Mouse (Mus musculus): ENCODE data around the gene Dxo.

Dxo gene

DNA sequence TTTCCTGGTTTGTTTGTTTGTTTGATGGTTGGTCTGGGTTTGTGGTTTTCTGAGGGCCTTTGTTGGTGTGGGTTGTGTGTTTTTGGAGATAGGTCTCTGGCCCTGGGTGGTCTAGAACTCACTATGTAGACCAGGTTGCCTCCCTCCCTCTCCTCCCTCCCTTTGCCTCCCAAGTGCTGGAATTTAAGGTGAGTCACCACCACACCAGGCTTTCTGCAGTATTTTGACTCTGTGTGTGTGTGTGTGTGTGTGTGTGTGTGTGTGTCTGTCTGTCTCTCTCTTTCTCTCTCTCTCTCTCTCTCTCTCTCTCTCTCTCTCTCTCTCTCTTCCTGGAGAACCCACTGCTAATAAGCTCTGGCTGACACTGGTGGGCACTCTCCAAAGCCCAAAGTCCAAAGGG is 44.3 kb downstream of the Dxo start:
- no peak for DNase-seq (ENCODE audit: extremely low read depth, low read depth)

DNA sequence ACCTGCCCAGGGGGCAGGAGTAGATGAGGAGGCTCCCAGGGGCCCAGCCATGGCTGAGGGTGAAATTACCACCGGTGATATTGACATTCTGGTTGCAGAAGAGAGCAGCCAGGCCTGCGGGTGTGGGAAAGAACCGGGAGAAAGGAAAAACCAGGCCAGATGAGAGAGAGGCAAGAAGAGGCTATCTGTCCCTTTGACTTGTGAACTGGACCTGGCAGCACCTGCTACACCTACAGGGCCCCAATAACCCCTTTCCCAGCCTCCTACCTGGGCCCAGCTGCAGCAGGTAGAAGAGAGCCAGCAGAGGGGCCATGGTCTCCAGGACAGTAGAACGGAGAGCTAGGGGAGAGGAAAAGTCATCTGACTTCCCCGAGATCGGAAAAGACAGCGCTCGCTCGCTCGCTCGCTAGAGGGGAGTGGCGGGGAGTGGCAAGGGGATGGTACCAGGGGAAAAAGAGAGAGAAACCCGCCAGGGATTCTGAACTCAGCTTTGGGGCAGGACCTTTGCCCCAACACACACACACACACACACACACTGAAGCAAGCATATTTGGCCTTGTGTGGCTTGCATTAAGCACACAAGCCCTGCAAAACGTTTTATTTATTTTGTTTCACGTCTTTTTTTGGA is 45.0 kb downstream of the Dxo start, which contains the start of gene Gm20547:
Gm20547 (minus strand) TSS at position 360 of the 628 bp plus-strand sequence.
- DNase-seq (ENCODE audit: extremely low read depth, low read depth): no peak

DNA sequence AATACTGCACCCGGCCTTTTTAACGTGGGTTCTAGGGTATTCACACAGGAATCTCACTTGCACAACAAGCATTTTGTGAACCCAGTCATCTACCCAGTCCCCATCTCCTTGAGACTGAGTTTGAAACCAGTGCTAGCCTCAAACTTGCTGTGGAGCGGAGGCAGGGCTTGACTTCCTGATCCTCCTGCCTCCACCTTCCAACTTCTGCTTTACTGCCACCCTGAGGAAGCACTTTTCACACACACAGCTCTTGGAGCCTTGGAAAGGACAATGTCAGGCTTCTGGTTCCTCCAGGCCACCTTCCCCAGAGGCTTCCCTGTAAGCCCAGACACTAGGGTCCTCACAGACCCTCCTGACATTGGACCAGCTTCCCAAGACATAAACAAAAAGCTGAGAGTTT is 46.5 kb downstream of the Dxo start:
- DNase-seq (ENCODE audit: extremely low read depth, low read depth): no peak

DNA sequence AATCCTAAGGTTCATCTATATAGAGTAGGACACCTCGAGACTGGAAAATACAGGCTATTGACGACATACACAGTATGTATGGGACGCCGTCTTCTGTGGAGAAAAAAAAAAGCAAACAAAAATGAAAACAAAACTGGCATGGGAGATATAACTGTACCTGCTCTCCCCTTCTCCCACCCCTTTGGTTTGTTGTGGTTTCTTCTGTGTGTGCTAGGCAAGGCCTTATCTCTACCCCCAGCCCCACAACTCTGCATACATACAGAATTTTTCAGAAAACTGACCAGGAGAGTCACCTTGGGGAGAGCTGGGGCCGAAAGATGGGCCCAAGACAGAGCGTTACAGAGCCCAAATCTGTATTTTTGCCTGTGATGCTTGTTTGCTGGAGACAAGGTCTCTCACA is 47.9 kb downstream of the Dxo start:
- DNase-seq (ENCODE audit: extremely low read depth, low read depth): no peak

DNA sequence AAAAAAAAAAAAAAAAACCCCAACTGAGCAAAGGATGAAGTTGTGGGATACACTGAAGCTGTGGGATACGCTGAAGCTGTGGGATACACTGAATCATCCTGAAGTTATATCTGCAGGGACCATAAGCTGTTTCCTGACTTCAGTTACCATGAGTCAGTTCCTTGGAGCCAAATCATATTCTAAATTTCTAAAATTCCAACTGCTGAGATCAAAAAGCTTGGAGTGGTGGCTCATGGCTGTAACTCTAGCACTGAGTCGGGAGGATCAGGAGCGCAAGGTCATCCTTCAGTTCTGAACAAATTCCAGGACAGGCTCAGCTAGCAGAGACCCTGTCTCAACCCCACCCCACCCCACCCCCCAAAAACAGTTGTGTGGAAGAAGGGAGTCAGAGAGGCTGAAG is 48.8 kb downstream of the Dxo start:
- DNase-seq (ENCODE audit: extremely low read depth, low read depth): no peak

DNA sequence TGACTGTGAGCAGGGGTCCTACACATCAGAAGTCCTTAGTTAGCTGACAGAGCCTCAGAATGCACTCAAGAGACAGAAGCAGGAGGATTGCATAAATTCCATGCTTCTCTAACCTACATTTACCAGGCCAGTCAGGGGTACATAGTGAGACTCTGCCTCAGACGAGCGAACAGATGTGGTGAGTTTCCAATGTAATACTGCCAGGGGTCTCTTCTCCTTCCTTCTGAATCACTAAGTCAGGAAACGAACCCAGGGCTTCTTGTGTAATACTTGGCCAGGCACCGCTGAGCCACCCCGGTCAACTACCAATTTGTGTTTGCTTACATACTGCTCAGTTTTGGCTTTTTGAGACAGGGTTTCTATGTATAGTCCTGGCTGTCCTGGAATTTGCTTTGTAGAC is 51.1 kb downstream of the Dxo start:
- DNase-seq (ENCODE audit: extremely low read depth, low read depth): no peak
